Mouse (Mus musculus) heart, embryonic 16.5 days (tissue): ENCODE results near the gene 4930404N11Rik. TPM values are rescaled to one million over a fixed set of nuclear protein-coding genes. Genes with fewer than 3 reads are reported as not detected.

Source experiments
- ATAC-seq: fragments of 200-750 bp; cut with Nextera tagmentation; replicated peaks from 2 replicates; pipeline ENCODE4 v1.8.0; 2017; ENCODE audit warnings: moderate number of reproducible peaks; ENCODE audit not compliant: insufficient read depth, low FRiP score; ENCODE audit errors: extremely low read depth
- H3K27ac ChIP-seq: fragments of 300-500 bp; sonication (generic); 2 replicates; pipeline ENCODE4 v1.5.1; 2014; ENCODE audit warnings: mild to moderate bottlenecking, low read length, control low read depth, moderate library complexity
- H3K27me3 ChIP-seq: fragments of 300-500 bp; sonication (generic); 2 replicates; pipeline ENCODE4 v1.6.1; 2014; ENCODE audit warnings: low read length, mixed read lengths; ENCODE audit not compliant: control insufficient read depth, insufficient read depth
- H3K36me3 ChIP-seq: fragments of 300-500 bp; sonication (generic); 2 replicates; pipeline ENCODE4 v1.6.1; 2014; ENCODE audit not compliant: control insufficient read depth, insufficient read depth
- H3K4me1 ChIP-seq: fragments of 300-500 bp; sonication (generic); 2 replicates; pipeline ENCODE4 v1.6.1; 2014; ENCODE audit warnings: low read length, mixed read lengths; ENCODE audit not compliant: control insufficient read depth, insufficient read depth
- H3K4me2 ChIP-seq: fragments of 300-500 bp; sonication (generic); 2 replicates; pipeline ENCODE4 v1.6.1; 2014; ENCODE audit warnings: low read depth, mild to moderate bottlenecking, control low read depth, low read length
- H3K4me3 ChIP-seq: fragments of 300-500 bp; sonication (generic); 2 replicates; pipeline ENCODE4 v1.5.1; 2014; ENCODE audit warnings: mild to moderate bottlenecking, control low read depth, low read length
- H3K9ac ChIP-seq: fragments of 300-500 bp; sonication (generic); 2 replicates; pipeline ENCODE4 v1.6.1; 2014; ENCODE audit warnings: low read length, control low read depth
- H3K9me3 ChIP-seq: fragments of 300-500 bp; sonication (generic); replicated peaks from 2 replicates; pipeline ENCODE4 v1.6.1; 2016; ENCODE audit warnings: low read length; ENCODE audit not compliant: control insufficient read depth
- WGBS: fragments of 180-500 bp; shearing (Covaris S2); extraction: QIAGEN DNeasy Blood & Tissue Kit; methylation state at CpG from one replicate; pipeline ENCODE4 v1.1.7; 2014; 5-methylcytosine and 5-hydroxymethylcytosine counted together
- polyA plus RNA-seq: library from polyadenylated mRNA; unstranded; fragments of >200 nt; fragmentation: Nextera tagmentation; extraction: Ambion mirVana; gene quantifications from 2 replicates; pipeline ENCODE4 v1.2.1, GENCODE M21; 2015

Gene 4930404N11Rik
- polyA plus RNA-seq, 1 experiment from 2014 or later: 1.9 TPM

DNA sequence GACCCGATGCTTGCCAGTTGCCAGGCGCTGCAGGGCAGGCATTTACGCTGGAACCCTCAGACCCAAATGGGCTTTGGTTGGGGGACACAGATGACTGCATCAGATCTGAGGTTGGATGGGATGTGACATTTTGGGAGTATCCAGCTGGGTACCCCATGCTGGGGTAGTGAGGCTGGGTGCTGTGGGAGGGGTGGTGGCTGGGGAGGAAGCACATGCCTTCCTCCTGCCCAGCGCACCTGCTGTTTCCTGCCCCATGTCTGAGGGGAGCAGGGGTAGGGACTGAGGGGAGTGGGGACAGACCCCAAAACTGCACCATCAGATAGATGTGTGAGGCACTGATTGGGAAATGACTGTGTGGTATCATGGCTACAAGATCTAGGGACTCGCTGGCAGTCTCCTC, 31.1 kb upstream of the 4930404N11Rik start:
- ATAC-seq: no peak
- Histone ChIP-seq H3K4me2 (no peak overlapping the region), H3K9me3 (no peaks in the 10 kb centered on the region), H3K4me1 (peaks cover 17% of the 10 kb centered on the region), H3K27me3 (no peaks in the 10 kb centered on the region), H3K27ac (no peak overlapping the region), H3K4me3 (no peak overlapping the region), H3K9ac (no peak overlapping the region), H3K36me3 (peaks cover 22% of the 10 kb centered on the region)
- 82% methylated on average over 5 of the region's 5 CpGs for WGBS

DNA sequence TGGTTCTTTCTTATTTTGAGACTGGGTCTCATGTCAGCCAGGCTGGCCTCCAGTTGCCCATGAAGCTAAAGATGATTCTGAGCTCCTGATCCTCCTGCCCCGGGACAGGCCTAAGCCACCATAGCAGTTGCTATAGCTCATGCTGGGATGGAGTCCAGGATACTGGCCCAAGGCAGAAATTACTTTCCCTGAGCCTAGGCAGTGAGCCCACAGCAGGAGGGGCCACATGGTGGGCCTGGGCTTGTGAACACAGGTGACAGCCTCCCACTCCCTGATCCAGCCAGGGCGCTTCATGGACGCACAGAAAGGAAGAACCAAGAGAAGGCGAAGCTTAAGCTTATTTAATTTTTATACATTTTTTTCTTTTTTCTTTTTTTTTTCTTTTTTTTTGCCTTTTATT, 30.2 kb upstream of the 4930404N11Rik start:
- H3K9me3 ChIP-seq: no peaks in the 10 kb centered on the region
- H3K4me2 ChIP-seq: no peak overlapping the region
- no peak for ATAC-seq
- 91% methylated on average over 4 of the region's 4 CpGs for WGBS
- H3K27ac ChIP-seq: no peak overlapping the region
- H3K4me1 ChIP-seq: peaks cover 8% of the 10 kb centered on the region
- peaks cover 21% of the 10 kb centered on the region for H3K36me3 ChIP-seq
- H3K27me3 ChIP-seq: no peaks in the 10 kb centered on the region
- H3K4me3 ChIP-seq: no peak overlapping the region
- no peak overlapping the region for H3K9ac ChIP-seq

DNA sequence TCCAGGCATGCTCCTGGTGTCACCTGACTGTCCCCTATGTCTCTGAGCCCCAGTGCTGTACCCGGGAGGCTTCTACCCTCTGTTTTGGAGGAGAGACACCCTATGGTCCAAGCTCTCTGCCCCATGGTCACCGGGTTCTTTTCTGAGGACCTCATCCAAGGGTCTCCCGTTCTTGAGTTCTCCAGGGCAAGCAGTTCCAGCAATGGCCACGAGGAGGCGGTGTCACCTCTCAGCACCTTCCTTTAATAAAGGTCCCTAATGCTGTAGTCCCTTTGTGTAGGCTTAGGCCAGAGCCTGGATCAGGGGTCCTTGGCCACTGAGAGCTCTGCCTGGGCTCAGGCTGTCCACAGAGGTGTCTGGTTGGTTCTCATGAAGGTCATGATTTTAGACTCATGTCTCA, 29.5 kb upstream of the 4930404N11Rik start:
- no peak overlapping the region for H3K27ac ChIP-seq
- no peaks in the 10 kb centered on the region for H3K27me3 ChIP-seq
- no peak overlapping the region for H3K4me3 ChIP-seq
- H3K36me3 ChIP-seq: peaks cover 14% of the 10 kb centered on the region
- ATAC-seq: no peak
- no peak overlapping the region for H3K4me2 ChIP-seq
- H3K9me3 ChIP-seq: no peaks in the 10 kb centered on the region
- H3K9ac ChIP-seq: no peak overlapping the region
- peaks cover 8% of the 10 kb centered on the region for H3K4me1 ChIP-seq
- 12% methylated on average over 5 of the region's 5 CpGs for WGBS

DNA sequence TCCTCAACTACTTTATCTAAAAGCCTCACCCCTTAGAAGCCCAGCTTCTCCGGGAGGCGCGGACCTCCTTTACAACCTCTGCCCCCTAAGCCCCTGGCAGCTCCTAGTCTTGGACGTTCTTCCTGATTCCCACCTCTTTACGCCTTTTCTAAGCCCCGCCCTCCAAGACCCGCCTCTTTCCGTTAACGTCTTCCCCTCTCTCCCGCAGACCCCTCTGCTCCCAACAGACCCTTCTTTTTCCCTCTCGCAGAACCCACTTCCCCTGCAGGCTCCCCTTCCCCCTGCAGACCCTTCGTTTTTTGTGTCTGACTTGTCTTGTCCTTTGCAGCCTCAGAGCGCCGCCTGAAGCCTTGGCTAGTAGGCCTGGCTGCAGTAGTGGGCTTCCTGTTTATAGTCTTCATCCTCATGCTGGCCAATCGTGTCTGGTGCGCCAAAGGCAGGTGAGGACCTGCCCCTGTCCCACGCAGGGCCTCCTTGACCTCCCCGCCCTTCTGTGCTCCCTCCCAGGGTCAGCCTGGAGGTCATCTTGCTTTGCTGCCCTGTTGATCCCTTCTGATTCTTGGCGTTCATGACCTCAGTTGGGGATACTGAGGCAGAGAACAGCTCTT, 27.9 kb upstream of the 4930404N11Rik start:
- no peaks in the 10 kb centered on the region for H3K9me3 ChIP-seq
- peaks cover 13% of the 10 kb centered on the region for H3K4me1 ChIP-seq
- peak overlapping the region; percentile 46 for H3K4me3 ChIP-seq
- H3K36me3 ChIP-seq: 0 out of 2 replicates have a peak, but pooled peaks cover 3% of the 10 kb centered on the region
- 7% methylated on average over 19 of the region's 19 CpGs for WGBS
- peak overlapping the region; percentile 49 for H3K27ac ChIP-seq
- H3K27me3 ChIP-seq: no peaks in the 10 kb centered on the region
- ATAC-seq: no peak
- peak overlapping the region; percentile 69 for H3K9ac ChIP-seq
- peak overlapping the region; percentile 74 for H3K4me2 ChIP-seq

DNA sequence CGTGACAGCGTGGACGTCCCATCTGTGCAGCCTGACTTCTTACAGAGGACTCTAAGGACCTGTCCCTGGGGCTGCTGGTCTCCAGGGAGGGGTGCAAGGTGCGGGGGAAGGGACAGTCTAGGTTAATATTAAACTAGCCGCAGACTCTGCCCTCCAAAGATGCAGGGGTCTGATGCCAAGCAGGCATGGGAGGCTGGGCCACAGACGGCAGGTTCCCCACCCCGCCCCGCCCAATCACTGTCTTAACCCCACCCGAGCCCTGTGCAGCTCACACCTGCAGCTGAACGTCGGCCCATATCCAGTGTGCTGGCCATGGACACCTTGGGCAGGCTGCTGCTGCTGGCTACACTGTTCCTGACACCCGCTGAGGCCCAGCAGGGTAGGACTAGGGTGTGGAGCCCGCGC, 27.2 kb upstream of the 4930404N11Rik start, which contains the start of gene Smim24:
Gene Smim24 (plus strand): TSS at position 271 of the 405 bp plus-strand sequence.
- Histone ChIP-seq H3K27ac (peak within 1 kb of the TSS; percentile 49), H3K9ac (peak within 1 kb of the TSS; percentile 69), H3K4me1 (peaks cover 13% of the 10 kb centered on the region), H3K4me3 (peak within 1 kb of the TSS; percentile 46), H3K36me3 (peaks cover 5% of the 10 kb centered on the region), H3K4me2 (peak within 1 kb of the TSS; percentile 74), H3K9me3 (no peaks in the 10 kb centered on the region), H3K27me3 (no peaks in the 10 kb centered on the region)
- 56% methylated on average over 14 of the region's 14 CpGs for WGBS
- ATAC-seq: no peak

DNA sequence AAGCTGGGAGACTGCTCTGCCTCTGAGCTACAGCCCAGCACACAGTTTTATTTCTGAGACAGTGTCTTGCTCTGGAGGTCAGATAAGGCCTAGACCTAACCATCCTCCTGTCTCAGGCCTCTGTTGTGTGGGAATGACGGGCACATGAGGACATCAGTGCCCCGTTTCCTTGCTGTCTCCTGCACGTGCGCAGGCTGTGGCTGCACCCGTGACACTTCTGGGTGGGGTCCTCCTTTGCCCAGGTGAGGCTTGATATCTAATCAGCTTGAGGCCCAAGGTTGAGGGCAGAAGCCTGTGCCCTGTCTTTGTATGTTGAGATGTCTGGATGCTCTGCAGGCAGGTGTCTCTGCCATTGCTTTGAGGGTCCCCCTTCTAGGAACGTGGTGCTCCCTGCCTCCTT, 26.7 kb upstream of the 4930404N11Rik start:
- 81% methylated on average over 6 of the region's 6 CpGs for WGBS
- no peaks in the 10 kb centered on the region for H3K9me3 ChIP-seq
- no peak for ATAC-seq
- peaks cover 13% of the 10 kb centered on the region for H3K4me1 ChIP-seq
- no peaks in the 10 kb centered on the region for H3K27me3 ChIP-seq
- H3K4me2 ChIP-seq: no peak overlapping the region
- H3K36me3 ChIP-seq: peaks cover 10% of the 10 kb centered on the region
- no peak overlapping the region for H3K27ac ChIP-seq
- no peak overlapping the region for H3K9ac ChIP-seq
- H3K4me3 ChIP-seq: no peak overlapping the region

DNA sequence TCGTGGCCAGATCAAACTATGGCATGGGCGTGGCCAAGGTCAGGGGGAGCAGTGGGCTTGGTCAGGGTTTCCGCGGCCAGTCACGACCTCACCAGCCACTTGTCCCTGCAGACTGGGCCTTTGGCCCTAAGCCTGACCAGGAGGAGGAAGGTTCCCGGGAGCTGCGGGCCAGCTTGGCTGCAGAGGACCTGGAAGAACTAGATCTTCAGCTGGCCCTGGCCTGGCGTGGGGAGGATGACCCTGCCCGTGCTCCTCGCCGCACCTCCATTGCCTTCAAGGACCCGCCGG, 25.0 kb upstream of the 4930404N11Rik start:
- Histone ChIP-seq H3K4me2 (no peak overlapping the region), H3K9ac (no peak overlapping the region), H3K4me3 (no peak overlapping the region), H3K27ac (no peak overlapping the region), H3K27me3 (no peaks in the 10 kb centered on the region), H3K36me3 (peaks cover 25% of the 10 kb centered on the region), H3K9me3 (no peaks in the 10 kb centered on the region), H3K4me1 (peaks cover 14% of the 10 kb centered on the region)
- no peak for ATAC-seq
- 90% methylated on average over 13 of the region's 13 CpGs for WGBS

DNA sequence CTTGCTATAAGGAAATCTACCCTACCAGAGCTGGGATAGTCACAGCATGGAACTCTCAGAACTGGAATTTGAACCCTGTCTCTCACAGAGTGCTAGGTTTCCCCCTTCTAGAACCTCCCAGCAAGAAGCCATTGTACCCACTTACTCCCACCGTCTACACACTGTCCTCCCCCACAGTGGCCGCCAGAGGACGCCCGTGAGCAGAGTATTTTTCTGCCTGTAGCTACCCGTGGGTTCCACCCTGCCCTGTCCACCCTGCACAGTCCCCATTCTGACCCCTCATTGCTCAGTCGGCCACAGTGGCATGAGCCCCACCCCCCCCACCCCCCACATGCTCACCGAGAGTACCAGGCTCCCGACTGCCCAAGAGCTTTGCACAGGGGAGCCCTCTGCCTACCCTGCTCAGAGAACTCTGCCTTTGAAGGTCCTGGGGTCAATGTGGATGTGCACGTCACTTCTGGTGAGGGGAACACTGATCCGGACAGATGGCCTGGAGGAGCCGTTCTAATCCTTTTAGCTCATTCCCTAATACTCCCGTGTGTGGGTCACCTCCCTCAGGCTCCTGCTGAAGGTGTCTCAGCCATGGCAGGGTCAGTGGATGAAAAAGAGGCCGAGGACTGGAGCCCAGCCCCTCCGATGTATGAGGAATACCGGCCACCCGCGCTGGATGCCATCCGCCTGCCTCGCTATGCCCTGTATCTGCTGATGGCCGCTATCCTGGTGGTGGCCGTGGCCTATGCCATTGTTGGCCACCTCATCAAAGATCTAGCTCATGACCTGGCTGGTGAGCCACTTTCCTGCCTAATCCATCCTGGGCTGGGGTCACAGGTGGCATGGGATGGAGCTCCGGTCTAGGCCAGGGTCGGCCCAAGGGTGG, 24.4 kb upstream of the 4930404N11Rik start:
- WGBS: 55% methylated on average over 23 of the region's 23 CpGs
- no peaks in the 10 kb centered on the region for H3K9me3 ChIP-seq
- H3K4me3 ChIP-seq: no peak overlapping the region
- H3K27ac ChIP-seq: no peak overlapping the region
- H3K27me3 ChIP-seq: no peaks in the 10 kb centered on the region
- peak overlapping the region; percentile 1; the same call in 1 of the 2 replicates for H3K9ac ChIP-seq
- peak; percentile 68 for ATAC-seq
- peaks cover 20% of the 10 kb centered on the region for H3K4me1 ChIP-seq
- H3K4me2 ChIP-seq: no peak overlapping the region
- H3K36me3 ChIP-seq: peaks cover 25% of the 10 kb centered on the region

DNA sequence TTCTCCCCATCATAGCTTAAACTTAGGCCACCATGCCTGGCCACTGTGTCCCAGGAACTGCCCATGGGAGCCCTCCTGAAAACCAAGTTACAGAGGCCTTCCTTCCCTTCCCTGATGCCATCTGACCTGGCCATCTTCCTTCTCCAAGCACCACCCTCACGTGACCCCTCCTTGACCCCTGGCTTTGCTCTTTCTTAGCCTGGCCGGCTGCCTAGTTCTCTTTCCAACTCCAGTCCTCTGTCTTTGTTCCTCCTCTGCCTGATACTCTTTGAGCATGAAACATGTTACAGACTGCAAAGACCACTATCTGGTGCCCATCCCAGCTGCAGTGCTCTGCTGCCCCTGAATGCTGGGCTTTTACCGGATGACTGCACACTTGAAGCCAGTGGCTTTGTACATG, 23.8 kb upstream of the 4930404N11Rik start:
- H3K4me1 ChIP-seq: peaks cover 21% of the 10 kb centered on the region
- H3K36me3 ChIP-seq: peaks cover 25% of the 10 kb centered on the region
- H3K4me3 ChIP-seq: no peak overlapping the region
- ATAC-seq: no peak
- 40% methylated on average over 3 of the region's 3 CpGs for WGBS
- H3K9ac ChIP-seq: no peak overlapping the region
- H3K9me3 ChIP-seq: no peaks in the 10 kb centered on the region
- H3K27me3 ChIP-seq: no peaks in the 10 kb centered on the region
- H3K4me2 ChIP-seq: no peak overlapping the region
- no peak overlapping the region for H3K27ac ChIP-seq
